Mouse (Mus musculus) intestine, embryonic 14.5 days (tissue): ENCODE measurements at regions not wholly inside any gene's neighbourhood (a gene's known extent, or its start where the extent isn't known, plus 50 kb on each side); places are given as distances from the start of the nearest gene placed in this dataset.

Experiments
- ATAC-seq: fragments of 200-750 bp; cut with Nextera tagmentation; replicated peaks from 2 replicates; pipeline ENCODE4 v1.8.0; 2017; ENCODE audit warnings: low read depth, moderate number of reproducible peaks, moderate TSS enrichment, moderate library complexity; ENCODE audit not compliant: low FRiP score, low TSS enrichment
- DNase-seq: peaks from one replicate; pipeline ENCODE4 v3.0.0-alpha.2; 2018; ENCODE audit warnings: low spot score
- H3K27ac ChIP-seq: fragments of 300-500 bp; sonication (generic); 2 replicates; pipeline ENCODE4 v1.5.1; 2014; ENCODE audit warnings: low read depth, mild to moderate bottlenecking, control low read depth
- H3K27me3 ChIP-seq: fragments of 300-500 bp; sonication (generic); replicated peaks from 2 replicates; pipeline ENCODE4 v1.6.1; 2014; ENCODE audit warnings: low read length, control low read depth; ENCODE audit not compliant: control insufficient read depth, insufficient read depth
- H3K36me3 ChIP-seq: fragments of 300-500 bp; sonication (generic); 2 replicates; pipeline ENCODE4 v1.6.1; 2014; ENCODE audit warnings: low read length, control low read depth; ENCODE audit not compliant: control insufficient read depth, insufficient read depth
- H3K4me1 ChIP-seq: fragments of 300-500 bp; sonication (generic); replicated peaks from 2 replicates; pipeline ENCODE4 v1.6.1; 2014; ENCODE audit warnings: low read length, control low read depth, mixed read lengths; ENCODE audit not compliant: control insufficient read depth, insufficient read depth
- H3K4me2 ChIP-seq: fragments of 300-500 bp; sonication (generic); 2 replicates; pipeline ENCODE4 v1.6.1; 2014; ENCODE audit warnings: low read length
- H3K4me3 ChIP-seq: fragments of 300-500 bp; sonication (generic); 2 replicates; pipeline ENCODE4 v1.5.1; 2014; ENCODE audit warnings: low read depth, low read length, control low read depth, mixed read lengths
- H3K9ac ChIP-seq: fragments of 300-500 bp; sonication (generic); 2 replicates; pipeline ENCODE4 v1.6.1; 2014; ENCODE audit warnings: mild to moderate bottlenecking, low read length
- H3K9me3 ChIP-seq: fragments of 300-500 bp; sonication (generic); 2 replicates; pipeline ENCODE4 v1.6.1; 2016; ENCODE audit warnings: low read length, control low read depth; ENCODE audit not compliant: control insufficient read depth
- WGBS: fragments of 180-500 bp; shearing (Covaris S2); extraction: QIAGEN DNeasy Blood & Tissue Kit; methylation state at CpG from one replicate; pipeline ENCODE4 v1.1.7; 2014; 5-methylcytosine and 5-hydroxymethylcytosine counted together

- no peaks in the 10 kb centered on the region for H3K27me3 ChIP-seq
- no peaks in the 10 kb centered on the region for H3K36me3 ChIP-seq
- no peak overlapping the region for H3K27ac ChIP-seq
- ATAC-seq (no peak), DNase-seq (no peak)
- 80% methylated on average over 3 of the region's 3 CpGs for WGBS
- H3K4me1 ChIP-seq, result no peaks in the 10 kb centered on the region
- no peak overlapping the region for H3K4me3 ChIP-seq
- no peak overlapping the region for H3K9ac ChIP-seq
- no peaks in the 10 kb centered on the region for H3K9me3 ChIP-seq
- H3K4me2 ChIP-seq, result no peak overlapping the region
Observed at GRCm38 (mm10) chr9:52591188-52591587, 88.4 kb downstream of the AI593442 start.

DNA sequence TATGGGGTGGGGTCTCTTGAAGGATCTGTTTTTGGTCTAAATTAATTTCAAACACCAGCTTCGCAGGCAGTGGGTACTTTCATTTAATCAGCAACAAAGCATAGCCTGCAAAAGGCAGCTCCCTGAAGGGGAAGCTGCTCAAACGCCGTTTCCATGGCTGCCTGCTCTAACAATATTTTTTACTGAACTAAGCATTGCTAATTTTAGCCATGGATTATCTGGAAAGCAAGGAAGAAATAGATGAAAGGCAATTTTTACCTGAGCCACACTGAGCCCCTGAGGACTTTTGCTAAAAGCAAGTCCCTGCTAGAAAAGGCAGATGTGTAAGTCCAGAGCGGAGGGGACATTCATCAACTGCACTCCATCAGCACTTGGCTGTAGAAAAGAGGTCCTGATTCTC, 105.5 kb downstream of the AI593442 start:
- DNase-seq (no peak), ATAC-seq (no peak)
- Histone ChIP-seq H3K4me3 (no peak overlapping the region), H3K27me3 (no peaks in the 10 kb centered on the region), H3K4me2 (no peak overlapping the region), H3K4me1 (no peaks in the 10 kb centered on the region), H3K9ac (no peak overlapping the region), H3K9me3 (no peaks in the 10 kb centered on the region), H3K27ac (no peak overlapping the region), H3K36me3 (no peaks in the 10 kb centered on the region)
- 83% methylated on average over 4 of the region's 4 CpGs for WGBS

GRCm38 (mm10) chr9:52551577-52552281, 127.9 kb downstream of the AI593442 start:
- Histone ChIP-seq H3K9ac (no peak overlapping the region), H3K36me3 (no peaks in the 10 kb centered on the region), H3K4me2 (no peak overlapping the region), H3K4me1 (no peaks in the 10 kb centered on the region), H3K9me3 (no peaks in the 10 kb centered on the region), H3K27ac (no peak overlapping the region), H3K4me3 (no peak overlapping the region), H3K27me3 (no peaks in the 10 kb centered on the region)
- no peak for ATAC-seq
- no peak for DNase-seq
- WGBS, result 34% methylated on average over 2 of the region's 2 CpGs

- WGBS, result 51% methylated on average over 2 of the region's 2 CpGs
- Histone ChIP-seq H3K4me1 (no peaks in the 10 kb centered on the region), H3K9ac (no peak overlapping the region), H3K4me3 (no peak overlapping the region), H3K36me3 (no peaks in the 10 kb centered on the region), H3K9me3 (no peaks in the 10 kb centered on the region), H3K4me2 (no peak overlapping the region), H3K27me3 (no peaks in the 10 kb centered on the region), H3K27ac (no peak overlapping the region)
- no peak for DNase-seq
- no peak for ATAC-seq
Observed at GRCm38 (mm10) chr9:52546071-52546470, 133.5 kb downstream of the AI593442 start.

- 77% methylated on average over 3 of the region's 3 CpGs for WGBS
- DNase-seq (no peak), ATAC-seq (no peak)
- H3K4me2 ChIP-seq, result no peak overlapping the region
- H3K4me1 ChIP-seq, result no peaks in the 10 kb centered on the region
- no peak overlapping the region for H3K27ac ChIP-seq
- H3K4me3 ChIP-seq, result no peak overlapping the region
- H3K36me3 ChIP-seq, result no peaks in the 10 kb centered on the region
- H3K9ac ChIP-seq, result no peak overlapping the region
- H3K9me3 ChIP-seq, result no peaks in the 10 kb centered on the region
- no peaks in the 10 kb centered on the region for H3K27me3 ChIP-seq
Observed at GRCm38 (mm10) chr9:52539086-52539485, 140.5 kb downstream of the AI593442 start.

- ATAC-seq, result no peak
- Histone ChIP-seq H3K4me3 (no peak overlapping the region), H3K36me3 (no peaks in the 10 kb centered on the region), H3K27me3 (no peaks in the 10 kb centered on the region), H3K4me2 (no peak overlapping the region), H3K27ac (no peak overlapping the region), H3K9me3 (no peaks in the 10 kb centered on the region), H3K4me1 (no peaks in the 10 kb centered on the region), H3K9ac (no peak overlapping the region)
- no peak for DNase-seq
- WGBS, result 71% methylated on average over 6 of the region's 6 CpGs
Observed at GRCm38 (mm10) chr9:52529444-52529915, 150.1 kb downstream of the AI593442 start.

DNA sequence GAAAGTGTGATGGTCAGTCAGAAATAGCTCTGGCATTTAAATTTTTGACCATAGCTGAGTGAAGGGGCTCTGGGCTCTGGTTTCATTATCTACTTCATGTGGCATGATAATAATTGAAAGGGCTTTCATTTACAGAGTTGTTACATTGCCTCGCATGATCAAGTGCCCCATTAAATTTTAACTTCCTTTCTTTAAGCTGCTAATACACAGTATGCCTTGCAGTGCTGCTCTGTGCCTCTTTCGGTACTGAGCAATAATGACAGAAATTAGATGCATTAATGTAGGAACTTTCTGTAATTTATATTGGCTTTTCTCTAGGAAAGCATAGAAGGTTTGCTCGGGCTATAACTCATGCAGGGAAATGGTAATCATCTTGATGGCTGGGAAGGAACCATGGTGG, 179.1 kb downstream of the AI593442 start:
- H3K4me1 ChIP-seq, result no peaks in the 10 kb centered on the region
- H3K27me3 ChIP-seq, result no peaks in the 10 kb centered on the region
- DNase-seq (no peak), ATAC-seq (no peak)
- no peak overlapping the region for H3K4me3 ChIP-seq
- WGBS, result 80% methylated on average over 3 of the region's 3 CpGs
- no peak overlapping the region for H3K9ac ChIP-seq
- no peak overlapping the region for H3K27ac ChIP-seq
- 0 out of 2 replicates have a peak, but pooled peaks cover 6% of the 10 kb centered on the region for H3K9me3 ChIP-seq
- no peak overlapping the region for H3K4me2 ChIP-seq
- H3K36me3 ChIP-seq, result no peaks in the 10 kb centered on the region

DNA sequence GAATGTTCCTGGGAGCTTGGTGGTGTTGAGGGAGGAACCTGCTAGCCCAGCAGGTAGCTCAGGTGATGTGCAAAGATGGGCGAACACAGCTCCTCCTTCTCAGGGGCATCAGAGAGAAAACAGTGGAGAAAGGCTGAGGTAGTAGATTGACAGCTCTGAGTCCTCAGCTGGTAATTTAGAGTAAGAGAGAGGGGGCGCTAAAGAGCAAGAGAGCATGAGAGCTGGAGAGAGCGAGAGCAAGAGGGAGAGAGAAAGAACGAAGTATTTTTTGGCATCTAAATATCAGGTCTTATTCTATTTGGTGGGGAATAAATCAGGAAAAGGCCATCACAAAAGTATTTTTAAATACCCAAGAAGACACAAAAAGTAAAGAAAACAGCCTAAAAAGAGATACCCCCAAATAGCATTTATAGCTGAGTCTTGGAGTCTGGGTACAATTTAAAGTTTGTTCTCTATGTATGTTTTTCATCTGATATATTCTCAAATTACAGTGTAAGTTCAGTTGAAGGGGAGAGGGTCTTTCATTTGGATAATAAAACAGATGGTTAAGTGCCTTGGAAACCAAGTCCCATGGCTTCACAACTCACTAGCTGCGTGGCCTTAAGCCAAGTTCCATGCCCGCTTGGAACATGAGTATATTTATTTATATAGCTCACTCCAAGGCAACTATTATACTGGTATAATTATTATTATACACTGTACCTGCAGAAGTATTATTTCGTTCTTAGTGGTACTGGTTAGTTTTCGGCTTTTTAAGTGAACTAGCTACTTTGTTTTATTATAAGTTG, 183.9 kb downstream of the AI593442 start:
- no peaks in the 10 kb centered on the region for H3K27me3 ChIP-seq
- ATAC-seq (no peak), DNase-seq (no peak)
- H3K9ac ChIP-seq, result no peak overlapping the region
- H3K4me1 ChIP-seq, result no peaks in the 10 kb centered on the region
- 65% methylated on average over 8 of the region's 8 CpGs for WGBS
- no peak overlapping the region for H3K4me2 ChIP-seq
- H3K36me3 ChIP-seq, result no peaks in the 10 kb centered on the region
- no peaks in the 10 kb centered on the region for H3K9me3 ChIP-seq
- H3K27ac ChIP-seq, result no peak overlapping the region
- no peak overlapping the region for H3K4me3 ChIP-seq
